Mouse (Mus musculus) retina, embryonic 14.5 days (tissue): ENCODE measurements around the gene Tinagl1.
A peak's percentile ranks its signal among the peaks of the same experiment; 100 is the strongest.

ENCODE experiments used
- DNase-seq: peaks from one replicate; pipeline ENCODE4 v3.0.0-alpha.2; 2015; ENCODE audit warnings: low spot score

Gene Tinagl1

GRCm38 (mm10) chr4:130140992-130141402, 33.9 kb downstream of the Tinagl1 start:
- DNase-seq, result peak; percentile 52

GRCm38 (mm10) chr4:130139214-130139492, 35.8 kb downstream of the Tinagl1 start, which contains the start of gene Hcrtr1:
Gene Hcrtr1, minus strand, starts transcription at chr4:130139359.
- DNase-seq, result peak; percentile 43

GRCm38 (mm10) chr4:130138441-130139213, 36.3 kb downstream of the Tinagl1 start:
- peak; percentile 87 for DNase-seq

- DNase-seq, result no peak
Measured at GRCm38 (mm10) chr4:130133399-130133798, 41.5 kb downstream of the Tinagl1 start.

GRCm38 (mm10) chr4:130131448-130132105, 43.3 kb downstream of the Tinagl1 start:
- no peak for DNase-seq

- no peak for DNase-seq
Measured at GRCm38 (mm10) chr4:130130641-130131350, 44.1 kb downstream of the Tinagl1 start.

GRCm38 (mm10) chr4:130130082-130130481, 44.8 kb downstream of the Tinagl1 start:
- no peak for DNase-seq

GRCm38 (mm10) chr4:130128907-130129306, 46.0 kb downstream of the Tinagl1 start:
- DNase-seq, result no peak

- no peak for DNase-seq
Measured at GRCm38 (mm10) chr4:130125935-130126334, 49.0 kb downstream of the Tinagl1 start.

GRCm38 (mm10) chr4:130125164-130125563, 49.8 kb downstream of the Tinagl1 start:
- DNase-seq, result no peak

GRCm38 (mm10) chr4:130124110-130124509, 50.8 kb downstream of the Tinagl1 start:
- DNase-seq, result no peak

- DNase-seq, result no peak
Measured at GRCm38 (mm10) chr4:130123020-130123419, 51.9 kb downstream of the Tinagl1 start.

- DNase-seq, result no peak
Measured at GRCm38 (mm10) chr4:130121560-130121959, 53.4 kb downstream of the Tinagl1 start.

- DNase-seq, result no peak
Measured at GRCm38 (mm10) chr4:130120752-130121151, 54.2 kb downstream of the Tinagl1 start.
